Mouse (Mus musculus): ENCODE data around the gene Itga6. TPM values are rescaled to one million over a fixed set of nuclear protein-coding genes. Genes with fewer than 3 reads are reported as not detected.

Gene Itga6
- polyA plus RNA-seq, 1 experiment from 2014 or later: 46.2 TPM

- peak; percentile 72 for ATAC-seq (replicated peaks; ENCODE audit: extremely low read depth, insufficient read depth, low FRiP score)
- Histone ChIP-seq H3K9me3 (replicated peaks; ENCODE audit: control insufficient read depth, low read length) (no peaks in the 10 kb centered on the region), H3K4me2 (ENCODE audit: low read depth, low read length) (no peak overlapping the region), H3K9ac (ENCODE audit: low read length) (no peak overlapping the region), H3K27me3 (ENCODE audit: control insufficient read depth, insufficient read depth, low read length) (no peaks in the 10 kb centered on the region), H3K36me3 (ENCODE audit: control insufficient read depth, insufficient read depth) (no peaks in the 10 kb centered on the region), H3K4me3 (ENCODE audit: low read length) (no peak overlapping the region), H3K4me1 (ENCODE audit: control insufficient read depth, insufficient read depth, low read length) (peaks cover 17% of the 10 kb centered on the region), H3K27ac (ENCODE audit: low read length) (peak overlapping the region; percentile 34)
- 46% methylated on average over 7 of the region's 7 CpGs for WGBS
These were observed 18.3 kb upstream of the Itga6 start for GRCm38 (mm10) chr2:71726883-71727676.

DNA sequence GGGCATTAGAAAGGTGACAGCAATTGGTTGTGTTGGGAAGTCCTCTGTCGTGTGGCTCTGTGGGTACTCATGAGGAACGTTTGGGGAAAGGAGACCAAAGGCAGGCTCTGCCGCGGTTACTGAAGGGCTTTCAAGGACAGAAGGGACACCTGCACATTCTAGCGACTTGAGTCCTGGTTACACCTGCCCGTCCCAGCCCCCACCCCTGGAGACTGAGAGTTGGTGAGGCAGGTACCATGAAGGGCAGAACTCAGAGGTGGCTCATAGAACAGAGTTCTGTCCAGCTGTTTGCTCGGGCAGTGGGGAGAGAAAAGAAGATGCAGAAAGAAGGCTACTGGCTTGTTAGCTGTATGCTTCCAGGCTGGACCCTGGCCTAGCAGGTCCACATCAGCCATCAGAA, 17.1 kb upstream of the Itga6 start:
- Histone ChIP-seq H3K4me2 (ENCODE audit: low read depth, low read length) (no peak overlapping the region), H3K36me3 (ENCODE audit: control insufficient read depth, insufficient read depth) (no peaks in the 10 kb centered on the region), H3K4me1 (ENCODE audit: control insufficient read depth, insufficient read depth, low read length) (peaks cover 17% of the 10 kb centered on the region), H3K9ac (ENCODE audit: low read length) (no peak overlapping the region), H3K27ac (ENCODE audit: low read length) (no peak overlapping the region; the same call in 1 of the 2 replicates), H3K27me3 (ENCODE audit: control insufficient read depth, insufficient read depth, low read length) (no peaks in the 10 kb centered on the region), H3K9me3 (replicated peaks; ENCODE audit: control insufficient read depth, low read length) (no peaks in the 10 kb centered on the region), H3K4me3 (ENCODE audit: low read length) (no peak overlapping the region)
- ATAC-seq (replicated peaks; ENCODE audit: extremely low read depth, insufficient read depth, low FRiP score): no peak
- 65% methylated on average over 7 of the region's 7 CpGs for WGBS

DNA sequence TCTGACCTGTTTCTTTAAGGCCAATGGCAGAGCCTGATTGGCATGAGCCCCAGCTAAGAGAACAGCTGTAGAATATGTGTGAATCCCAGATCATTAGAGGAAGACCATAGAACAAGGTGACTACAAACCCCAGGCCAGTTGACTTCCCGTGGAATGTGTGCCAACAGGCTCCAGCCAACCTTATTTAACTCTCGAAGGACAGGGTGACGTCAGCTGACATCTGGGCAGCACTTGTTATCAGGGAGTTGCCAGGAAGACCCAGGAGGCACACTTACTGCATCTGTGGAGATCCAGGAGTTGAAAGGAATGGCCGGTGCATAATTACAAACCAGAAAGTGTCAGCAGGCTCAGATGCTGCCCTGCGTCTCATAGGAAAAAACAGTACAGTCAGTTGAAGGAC, 16.6 kb upstream of the Itga6 start:
- Histone ChIP-seq H3K4me1 (ENCODE audit: control insufficient read depth, insufficient read depth, low read length) (peaks cover 17% of the 10 kb centered on the region), H3K9ac (ENCODE audit: low read length) (no peak overlapping the region), H3K36me3 (ENCODE audit: control insufficient read depth, insufficient read depth) (no peaks in the 10 kb centered on the region), H3K27me3 (ENCODE audit: control insufficient read depth, insufficient read depth, low read length) (no peaks in the 10 kb centered on the region), H3K4me3 (ENCODE audit: low read length) (no peak overlapping the region), H3K4me2 (ENCODE audit: low read depth, low read length) (no peak overlapping the region), H3K27ac (ENCODE audit: low read length) (no peak overlapping the region; the same call in 1 of the 2 replicates), H3K9me3 (replicated peaks; ENCODE audit: control insufficient read depth, low read length) (no peaks in the 10 kb centered on the region)
- no peak for ATAC-seq (replicated peaks; ENCODE audit: extremely low read depth, insufficient read depth, low FRiP score)
- WGBS: 19% methylated on average over 5 of the region's 5 CpGs

GRCm38 (mm10) chr2:71730623-71731612, 14.5 kb upstream of the Itga6 start:
- no peak for ATAC-seq (replicated peaks; ENCODE audit: extremely low read depth, insufficient read depth, low FRiP score)
- Histone ChIP-seq H3K4me3 (ENCODE audit: low read length) (no peak overlapping the region), H3K36me3 (ENCODE audit: control insufficient read depth, insufficient read depth) (no peaks in the 10 kb centered on the region), H3K27me3 (ENCODE audit: control insufficient read depth, insufficient read depth, low read length) (no peaks in the 10 kb centered on the region), H3K9me3 (replicated peaks; ENCODE audit: control insufficient read depth, low read length) (no peaks in the 10 kb centered on the region), H3K27ac (ENCODE audit: low read length) (no peak overlapping the region), H3K4me2 (ENCODE audit: low read depth, low read length) (no peak overlapping the region), H3K4me1 (ENCODE audit: control insufficient read depth, insufficient read depth, low read length) (peaks cover 23% of the 10 kb centered on the region), H3K9ac (ENCODE audit: low read length) (no peak overlapping the region)
- 77% methylated on average over 20 of the region's 20 CpGs for WGBS

DNA sequence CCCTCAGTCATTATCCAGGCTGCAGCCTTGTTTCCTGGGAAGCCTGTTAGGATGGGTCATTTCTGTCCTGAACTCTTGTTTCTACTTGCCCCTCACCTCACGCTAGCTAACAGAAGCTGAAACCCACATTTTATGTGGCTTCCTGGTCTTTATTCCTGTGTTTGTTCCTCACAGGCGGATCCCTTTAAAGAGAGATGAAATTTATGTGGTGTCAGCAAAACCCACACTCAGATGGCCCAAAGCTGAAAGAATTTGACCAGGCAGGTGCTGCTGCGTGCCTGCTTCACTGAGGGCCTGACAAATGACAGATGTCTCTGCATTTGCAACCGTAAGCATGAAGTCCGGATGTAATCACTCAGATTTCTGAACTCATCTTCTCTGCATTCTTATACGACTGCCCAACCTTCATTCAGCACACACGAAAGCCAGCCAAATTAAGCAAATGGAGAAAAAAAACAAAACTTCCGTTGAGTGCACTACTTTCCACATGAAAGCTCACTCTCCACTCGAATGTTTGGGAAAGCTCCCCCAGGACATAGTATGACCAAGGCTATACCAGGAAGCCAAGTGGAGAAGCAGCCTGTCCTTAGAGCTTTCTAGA, 10.5 kb upstream of the Itga6 start:
- H3K36me3 ChIP-seq (ENCODE audit: control insufficient read depth, insufficient read depth): no peaks in the 10 kb centered on the region
- no peak overlapping the region for H3K9ac ChIP-seq (ENCODE audit: low read length)
- H3K4me3 ChIP-seq (ENCODE audit: low read length): no peak overlapping the region
- H3K4me1 ChIP-seq (ENCODE audit: control insufficient read depth, insufficient read depth, low read length): peaks cover 18% of the 10 kb centered on the region
- WGBS: 55% methylated on average over 9 of the region's 9 CpGs
- no peaks in the 10 kb centered on the region for H3K27me3 ChIP-seq (ENCODE audit: control insufficient read depth, insufficient read depth, low read length)
- H3K4me2 ChIP-seq (ENCODE audit: low read depth, low read length): no peak overlapping the region
- ATAC-seq (replicated peaks; ENCODE audit: extremely low read depth, insufficient read depth, low FRiP score): no peak
- H3K27ac ChIP-seq (ENCODE audit: low read length): no peak overlapping the region
- H3K9me3 ChIP-seq (replicated peaks; ENCODE audit: control insufficient read depth, low read length): peaks cover 3% of the 10 kb centered on the region; the same call in 1 of the 2 replicates

GRCm38 (mm10) chr2:71735541-71736159, 9.8 kb upstream of the Itga6 start:
- H3K9me3 ChIP-seq (replicated peaks; ENCODE audit: control insufficient read depth, low read length): peaks cover 3% of the 10 kb centered on the region; the same call in 1 of the 2 replicates
- H3K4me2 ChIP-seq (ENCODE audit: low read depth, low read length): no peak overlapping the region
- no peaks in the 10 kb centered on the region for H3K36me3 ChIP-seq (ENCODE audit: control insufficient read depth, insufficient read depth)
- no peak overlapping the region for H3K4me3 ChIP-seq (ENCODE audit: low read length)
- H3K27me3 ChIP-seq (ENCODE audit: control insufficient read depth, insufficient read depth, low read length): no peaks in the 10 kb centered on the region
- no peak overlapping the region for H3K9ac ChIP-seq (ENCODE audit: low read length)
- no peak for ATAC-seq (replicated peaks; ENCODE audit: extremely low read depth, insufficient read depth, low FRiP score)
- H3K27ac ChIP-seq (ENCODE audit: low read length): no peak overlapping the region
- H3K4me1 ChIP-seq (ENCODE audit: control insufficient read depth, insufficient read depth, low read length): peaks cover 18% of the 10 kb centered on the region
- WGBS: 87% methylated on average over 17 of the region's 17 CpGs

DNA sequence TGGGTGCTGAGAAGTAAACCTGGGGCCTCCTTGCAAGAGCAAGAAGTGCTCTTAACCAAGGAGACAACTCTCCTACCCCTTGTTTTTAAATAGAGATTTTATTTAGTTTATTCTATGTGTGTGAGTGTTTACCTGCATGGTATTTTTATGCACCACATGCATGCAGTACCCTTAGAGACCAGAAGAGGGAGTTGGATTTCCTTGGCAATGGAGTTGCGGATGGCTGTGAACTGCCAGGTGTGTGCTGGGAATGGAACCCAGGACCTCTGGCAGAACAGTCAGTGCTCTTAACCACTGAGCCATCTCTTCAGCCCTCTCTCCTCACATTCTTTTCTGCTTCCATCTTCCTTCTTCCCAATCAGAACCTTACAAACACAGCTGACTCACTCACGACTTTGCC, 9.2 kb upstream of the Itga6 start:
- peaks cover 3% of the 10 kb centered on the region; the same call in 1 of the 2 replicates for H3K9me3 ChIP-seq (replicated peaks; ENCODE audit: control insufficient read depth, low read length)
- no peak overlapping the region for H3K27ac ChIP-seq (ENCODE audit: low read length)
- H3K4me2 ChIP-seq (ENCODE audit: low read depth, low read length): no peak overlapping the region
- ATAC-seq (replicated peaks; ENCODE audit: extremely low read depth, insufficient read depth, low FRiP score): no peak
- H3K4me1 ChIP-seq (ENCODE audit: control insufficient read depth, insufficient read depth, low read length): peaks cover 18% of the 10 kb centered on the region
- H3K27me3 ChIP-seq (ENCODE audit: control insufficient read depth, insufficient read depth, low read length): no peaks in the 10 kb centered on the region
- H3K36me3 ChIP-seq (ENCODE audit: control insufficient read depth, insufficient read depth): no peaks in the 10 kb centered on the region
- no peak overlapping the region for H3K9ac ChIP-seq (ENCODE audit: low read length)
- H3K4me3 ChIP-seq (ENCODE audit: low read length): no peak overlapping the region
- 94% methylated on average over 2 of the region's 2 CpGs for whole genome bisulfite sequencing

DNA sequence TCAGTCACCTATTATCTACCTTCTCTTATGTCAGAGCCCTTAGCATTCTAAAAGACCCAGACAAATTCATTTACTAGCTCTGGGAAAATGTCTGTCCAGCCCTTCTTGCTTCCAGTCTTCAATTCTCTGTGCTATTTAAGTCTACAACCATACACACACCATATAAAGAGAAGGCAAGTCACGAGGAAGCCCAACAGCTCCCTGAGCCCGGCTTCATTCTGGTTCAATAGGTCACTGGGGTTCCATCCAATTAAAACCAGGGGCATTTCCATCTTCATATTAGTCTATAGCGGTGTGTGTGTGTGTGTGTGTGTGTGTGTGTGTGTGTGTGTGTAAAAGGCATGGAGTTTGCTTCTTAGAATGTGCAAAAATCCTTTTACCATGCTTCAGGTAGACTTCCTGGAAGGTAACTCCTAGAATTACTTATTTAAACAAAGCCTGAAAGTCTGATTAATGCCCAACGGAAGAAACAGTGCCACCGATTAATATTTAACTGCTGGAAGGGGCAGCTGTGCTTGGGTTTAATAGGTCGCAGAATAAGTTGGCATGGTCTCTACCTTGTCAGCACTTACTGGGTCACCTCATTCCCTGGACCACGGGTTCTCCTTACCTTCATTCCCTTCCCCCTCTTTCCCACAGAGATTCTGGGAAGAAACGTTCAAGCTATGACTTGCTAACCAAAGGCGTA, 6.1 kb upstream of the Itga6 start:
- Histone ChIP-seq H3K9me3 (replicated peaks; ENCODE audit: control insufficient read depth, low read length) (peaks cover 3% of the 10 kb centered on the region; the same call in 1 of the 2 replicates), H3K4me1 (ENCODE audit: control insufficient read depth, insufficient read depth, low read length) (peaks cover 23% of the 10 kb centered on the region), H3K4me2 (ENCODE audit: low read depth, low read length) (no peak overlapping the region), H3K9ac (ENCODE audit: low read length) (no peak overlapping the region), H3K27me3 (ENCODE audit: control insufficient read depth, insufficient read depth, low read length) (no peaks in the 10 kb centered on the region), H3K27ac (ENCODE audit: low read length) (no peak overlapping the region), H3K4me3 (ENCODE audit: low read length) (no peak overlapping the region), H3K36me3 (ENCODE audit: control insufficient read depth, insufficient read depth) (no peaks in the 10 kb centered on the region)
- ATAC-seq (replicated peaks; ENCODE audit: extremely low read depth, insufficient read depth, low FRiP score): no peak
- 66% methylated on average over 9 of the region's 9 CpGs for WGBS
